17 mouse cellular contexts compared by ENCODE assay signal in the genomic region with DNA sequence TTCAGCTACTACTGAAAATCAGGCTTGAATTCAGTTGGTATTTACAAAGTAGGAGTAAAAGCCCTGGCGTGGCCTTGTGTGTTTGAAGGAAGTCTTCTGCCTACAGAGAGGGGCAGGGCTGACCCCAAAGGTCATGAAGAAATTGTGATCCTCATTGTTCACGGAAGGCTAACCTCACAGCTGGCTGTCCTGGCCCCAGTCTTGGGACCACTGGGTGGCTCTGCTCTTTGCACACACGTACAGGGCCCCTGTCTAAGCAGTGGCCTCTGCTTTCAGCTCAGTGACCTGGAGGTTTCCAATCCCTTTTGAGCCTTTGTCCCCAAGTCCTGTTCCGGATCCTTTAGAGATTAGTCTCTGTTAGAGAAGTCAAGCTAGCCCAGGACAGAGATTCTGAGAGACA.
"Had no signal": no experiment of that assay in that cellular context is flagged by ENCODE, and none has a peak within 500 bp of the region (broad histone marks: within the 10 kb centered on the region; RNA-seq: fewer than 3 reads in every experiment).

No protein-coding gene starts in this region.

- H3K9ac ChIP-seq: limb, embryonic 15.5 days; liver, embryonic 12.5 days; lung, embryonic 14.5 days; midbrain, embryonic 13.5 days; neural tube, embryonic 13.5 days; stomach, embryonic 15.5 days had no signal

- DNase-seq: kidney, adult 9 months; layer of hippocampus, adult 9-11 months; layer of hippocampus, postnatal 36 days; lung, embryonic 14.5 days; lung, postnatal 10 days; lung, postnatal 4 days; retina, postnatal 1 day; right cerebral cortex, postnatal 4 days; spleen, adult 18-20 months; thymus, adult 2 months; thymus, postnatal 36 days had no signal

- ATAC-seq: intestine, postnatal 0 days; liver, embryonic 12.5 days; midbrain, embryonic 13.5 days had no signal

- H3K9me3 ChIP-seq: limb, embryonic 15.5 days; liver, embryonic 12.5 days; midbrain, embryonic 13.5 days; neural tube, embryonic 13.5 days; stomach, embryonic 15.5 days had no signal

- H3K27ac ChIP-seq: limb, embryonic 15.5 days; liver, embryonic 12.5 days; midbrain, embryonic 13.5 days; neural tube, embryonic 13.5 days; stomach, embryonic 15.5 days had no signal

- H3K36me3 ChIP-seq: limb, embryonic 15.5 days; liver, embryonic 12.5 days; midbrain, embryonic 13.5 days; neural tube, embryonic 13.5 days; stomach, embryonic 15.5 days had no signal

- H3K4me2 ChIP-seq: limb, embryonic 15.5 days; liver, embryonic 12.5 days; lung, embryonic 14.5 days; midbrain, embryonic 13.5 days; neural tube, embryonic 13.5 days; stomach, embryonic 15.5 days had no signal

- H3K4me1 ChIP-seq: limb, embryonic 15.5 days; midbrain, embryonic 13.5 days had no signal

- H3K27me3 ChIP-seq: limb, embryonic 15.5 days; liver, embryonic 12.5 days; neural tube, embryonic 13.5 days; stomach, embryonic 15.5 days had no signal

- H3K4me3 ChIP-seq: limb, embryonic 15.5 days; liver, embryonic 12.5 days; midbrain, embryonic 13.5 days; neural tube, embryonic 13.5 days; stomach, embryonic 15.5 days had no signal
